Mouse (Mus musculus) natural killer cell, adult 2 months (primary cell): ENCODE data around the gene Amigo3.
"Not testable (repeated sequence)": the region's sequence is repeated elsewhere in the genome, so short reads cannot be mapped to it uniquely, and the experiment has no call there.

ENCODE experiments used
- DNase-seq, 2 experiments: peaks; one replicate each; pipeline ENCODE4 v3.0.0; 2022; ENCODE audit warnings: low spot score in 2 of 2

Amigo3 gene

DNA sequence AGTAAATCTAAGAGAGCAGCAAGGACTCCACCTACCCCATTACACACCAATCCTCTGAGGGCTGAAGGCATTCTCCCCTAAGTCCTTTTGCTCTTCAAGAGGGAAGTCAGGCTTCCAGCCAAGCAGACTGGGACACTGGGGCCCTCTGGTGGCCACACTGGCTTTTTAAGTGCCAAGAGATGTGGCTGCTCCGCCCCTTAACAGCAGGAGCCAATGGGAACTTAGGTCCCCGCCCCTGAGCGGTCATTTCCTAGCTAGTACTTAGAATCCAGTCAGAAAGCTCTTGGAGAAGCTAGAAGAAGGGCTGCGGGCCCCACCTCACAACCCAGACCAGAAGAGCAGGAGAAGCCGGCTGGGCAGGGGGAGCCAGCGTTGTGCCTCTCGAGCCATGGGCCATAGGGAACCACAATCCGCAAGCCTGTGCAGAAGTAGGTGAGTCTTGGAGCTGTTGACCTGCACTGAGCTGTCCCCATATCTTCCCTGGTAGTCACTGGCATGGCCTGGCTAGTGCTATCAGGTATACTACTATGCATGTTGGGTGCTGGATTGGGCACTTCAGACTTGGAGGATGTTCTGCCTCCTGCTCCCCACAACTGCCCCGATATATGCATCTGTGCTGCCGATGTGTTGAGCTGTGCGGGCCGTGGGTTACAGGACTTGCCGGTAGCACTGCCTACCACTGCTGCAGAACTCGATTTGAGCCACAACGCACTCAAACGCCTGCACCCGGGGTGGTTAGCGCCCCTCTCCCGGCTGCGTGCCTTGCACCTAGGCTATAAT is at the start of gene Amigo3:
TSS of gene Amigo3 (plus strand) at position 275 of the 780 bp plus-strand sequence.
- DNase-seq: peak; percentile 92 to 97

DNA sequence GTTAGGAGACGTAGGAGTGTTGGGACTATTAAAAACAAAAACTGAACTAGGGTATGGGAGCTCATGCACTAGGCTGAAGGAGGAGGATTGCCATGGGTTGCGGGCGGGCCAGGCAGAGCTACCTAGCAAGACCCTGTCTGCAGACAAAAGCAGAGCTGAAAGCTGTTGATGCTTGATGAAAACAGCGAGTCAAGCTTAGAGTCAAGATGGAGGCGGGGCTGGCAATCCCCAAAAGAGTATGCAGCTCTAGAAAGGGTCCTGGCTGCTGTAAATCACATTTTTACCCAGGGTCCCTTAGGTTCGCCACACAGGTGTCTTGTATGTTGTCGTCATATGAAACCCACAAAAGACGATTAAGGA is 49.4 kb upstream of the Amigo3 start:
- DNase-seq: peak; percentile 30 to 46

DNA sequence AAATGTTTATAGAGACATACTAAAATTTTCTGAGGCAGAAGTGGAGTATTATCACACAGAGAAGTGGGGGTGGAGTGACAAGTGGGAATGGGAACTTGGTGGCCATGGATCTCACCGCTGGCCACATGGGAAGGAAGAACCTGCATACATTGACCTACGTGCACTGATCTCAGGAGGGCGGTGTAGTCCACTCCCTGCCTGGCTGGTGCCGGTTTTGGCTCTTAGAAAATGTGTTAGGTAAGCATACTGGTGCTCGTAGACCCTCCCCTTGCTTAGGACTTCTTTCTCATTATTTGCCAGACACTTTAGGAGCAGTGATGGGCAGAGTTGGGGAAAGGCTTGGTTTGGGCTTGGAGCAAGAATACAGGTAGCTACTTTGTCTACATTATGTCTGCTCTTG is 44.9 kb upstream of the Amigo3 start:
- DNase-seq: no peak

DNA sequence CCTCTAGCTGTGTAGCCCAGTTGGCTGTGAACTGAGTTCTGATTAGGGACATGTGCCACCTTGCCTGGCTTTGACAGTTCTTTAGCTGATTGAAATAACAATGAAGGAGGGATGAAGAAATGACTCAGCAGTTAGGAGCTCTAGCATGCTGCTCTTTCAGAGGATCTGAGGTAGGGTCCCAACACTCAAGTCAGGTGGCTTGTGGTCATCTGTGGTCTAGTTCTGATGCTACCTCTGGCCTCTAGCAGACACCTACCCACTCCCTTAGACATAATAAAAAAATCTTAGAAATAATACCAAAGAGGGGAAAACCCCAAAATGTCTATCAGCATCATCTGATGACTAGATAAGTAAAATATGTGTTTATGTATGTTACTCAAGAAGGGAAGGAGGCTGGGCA is 42.6 kb upstream of the Amigo3 start:
- peak; percentile 24 to 49 for DNase-seq

DNA sequence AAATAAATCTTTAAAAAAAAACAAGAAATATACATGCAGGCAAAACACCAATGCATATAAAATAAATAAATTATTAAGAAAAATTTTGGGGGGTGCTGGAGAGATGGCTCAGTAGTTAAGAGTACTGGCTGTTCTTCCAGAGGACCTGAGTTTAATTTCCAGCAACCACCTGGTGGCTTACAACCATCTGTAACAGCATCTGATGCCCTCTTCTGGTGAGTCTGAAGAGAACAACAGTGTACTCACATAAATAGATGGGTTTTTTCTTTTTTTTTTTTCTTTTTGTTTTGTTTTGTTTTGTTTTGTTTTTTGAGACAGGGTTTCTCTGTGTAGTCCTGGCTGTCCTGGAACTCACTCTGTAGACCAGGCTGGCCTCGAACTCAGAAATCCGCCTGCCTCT is 39.4 kb upstream of the Amigo3 start:
- DNase-seq: not testable (repeated sequence)

DNA sequence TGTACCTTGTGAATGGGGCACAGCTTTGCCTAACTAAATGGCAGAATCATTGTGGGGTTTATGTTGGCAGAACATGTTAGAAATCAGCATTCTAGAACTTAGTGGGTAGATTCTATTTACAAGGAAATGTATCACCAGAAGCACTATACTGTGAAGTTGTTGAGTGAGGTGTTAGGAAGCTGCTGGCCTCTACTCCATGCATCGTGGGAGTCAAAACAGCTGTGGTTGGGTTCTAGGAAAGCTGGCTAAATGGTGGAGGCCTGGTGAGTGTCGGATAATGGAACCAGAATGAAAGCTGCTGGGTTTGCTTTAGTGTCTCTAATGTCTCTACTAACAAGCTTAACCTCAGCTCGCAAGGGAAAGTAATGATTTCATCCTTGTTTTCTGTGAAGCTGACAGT is 35.8 kb upstream of the Amigo3 start:
- DNase-seq: no peak

DNA sequence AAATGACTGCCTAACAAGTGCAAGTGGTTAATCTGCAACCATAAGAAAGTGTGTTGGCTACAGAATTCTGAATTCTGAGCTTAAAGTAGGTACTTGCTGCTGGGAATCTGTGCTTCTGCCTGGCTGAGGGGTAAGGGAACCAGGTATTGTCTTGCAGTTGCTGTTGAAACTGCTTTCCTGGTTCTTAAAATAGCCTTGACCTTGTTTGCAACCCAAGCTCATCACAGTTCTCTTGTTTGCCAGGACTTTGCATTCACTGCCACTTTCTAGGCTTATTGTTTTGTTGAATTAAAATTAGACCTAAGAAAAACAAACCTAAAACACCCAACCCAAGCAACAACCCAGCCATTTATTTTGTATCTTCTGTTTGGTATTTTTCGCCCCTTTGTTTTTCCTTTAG is 32.2 kb upstream of the Amigo3 start:
- no peak for DNase-seq

DNA sequence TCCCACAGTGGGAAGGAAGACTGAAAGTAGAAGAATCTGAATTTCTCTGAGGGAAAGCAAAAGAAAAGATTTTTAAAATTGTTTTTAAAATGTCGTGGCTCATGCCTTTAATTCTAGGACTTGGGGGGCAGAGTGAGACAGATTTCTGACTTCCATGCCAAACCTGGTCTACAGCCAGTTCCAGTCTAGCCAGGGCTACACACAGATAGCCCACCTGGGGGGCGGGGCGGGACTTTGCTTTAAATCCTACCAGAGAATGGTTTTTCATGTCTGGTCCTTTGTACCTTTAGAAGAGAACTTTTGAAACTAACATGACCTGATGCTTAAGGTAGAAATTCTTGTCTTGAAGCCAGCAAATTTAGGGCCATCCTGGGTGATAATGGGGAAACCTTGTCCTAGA is 29.7 kb upstream of the Amigo3 start:
- no peak for DNase-seq

DNA sequence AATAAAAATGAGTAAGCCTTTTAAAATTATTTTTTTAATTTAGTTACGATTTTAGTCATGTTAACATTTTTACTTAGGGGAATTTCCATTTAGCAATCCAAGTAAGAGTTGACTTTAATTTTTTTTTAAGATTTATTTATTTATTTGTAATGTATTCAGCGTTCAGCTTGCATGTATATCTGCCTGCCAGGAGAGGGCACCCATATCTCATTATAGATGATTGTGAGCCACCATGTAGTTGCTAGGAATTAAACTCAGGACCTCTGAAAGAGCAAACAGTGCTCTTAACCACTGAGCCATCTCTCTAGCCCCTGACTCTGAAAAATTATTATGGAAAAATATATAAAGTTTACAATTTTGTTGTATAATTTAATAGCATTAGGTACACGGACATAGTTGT is 26.4 kb upstream of the Amigo3 start:
- DNase-seq: no peak

DNA sequence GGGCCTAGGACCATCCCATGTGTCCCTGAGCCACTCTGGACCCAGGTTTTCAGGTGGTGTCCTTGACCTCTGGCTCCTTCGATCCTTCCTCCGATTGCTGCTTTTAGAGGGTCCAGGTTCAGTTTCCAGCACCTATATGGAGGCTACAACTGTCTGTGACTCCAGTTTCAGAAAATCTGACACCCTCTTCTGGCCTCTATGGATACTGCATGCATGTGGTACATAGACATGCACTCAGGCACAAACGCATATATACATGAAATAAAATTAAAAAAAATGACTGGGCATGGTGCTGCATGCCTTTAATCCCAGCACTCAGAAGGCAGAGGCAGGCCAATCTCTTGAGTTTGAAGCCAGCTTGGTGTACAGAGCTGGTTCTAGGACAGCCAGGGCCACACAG is 25.1 kb upstream of the Amigo3 start:
- no peak for DNase-seq

DNA sequence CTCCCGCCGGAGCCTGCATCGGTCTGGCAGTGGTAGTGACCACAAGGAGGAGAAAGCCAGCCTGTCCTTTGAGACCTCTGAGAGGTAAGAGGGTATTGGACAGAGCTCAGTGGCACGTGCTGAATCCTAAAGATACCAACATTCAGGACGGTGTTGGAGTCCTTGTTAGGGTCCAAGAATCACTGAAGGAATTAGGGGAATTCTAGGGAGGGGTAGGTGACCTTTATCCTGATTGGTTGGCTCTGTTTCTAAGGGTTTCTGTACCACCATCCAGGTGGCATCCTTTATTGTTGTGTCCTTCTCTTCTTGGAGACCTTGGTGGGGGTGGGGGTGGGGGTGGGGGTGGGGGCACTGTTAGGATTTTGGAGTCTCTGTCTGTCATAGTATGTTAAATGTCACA is 20.8 kb upstream of the Amigo3 start:
- no peak for DNase-seq

DNA sequence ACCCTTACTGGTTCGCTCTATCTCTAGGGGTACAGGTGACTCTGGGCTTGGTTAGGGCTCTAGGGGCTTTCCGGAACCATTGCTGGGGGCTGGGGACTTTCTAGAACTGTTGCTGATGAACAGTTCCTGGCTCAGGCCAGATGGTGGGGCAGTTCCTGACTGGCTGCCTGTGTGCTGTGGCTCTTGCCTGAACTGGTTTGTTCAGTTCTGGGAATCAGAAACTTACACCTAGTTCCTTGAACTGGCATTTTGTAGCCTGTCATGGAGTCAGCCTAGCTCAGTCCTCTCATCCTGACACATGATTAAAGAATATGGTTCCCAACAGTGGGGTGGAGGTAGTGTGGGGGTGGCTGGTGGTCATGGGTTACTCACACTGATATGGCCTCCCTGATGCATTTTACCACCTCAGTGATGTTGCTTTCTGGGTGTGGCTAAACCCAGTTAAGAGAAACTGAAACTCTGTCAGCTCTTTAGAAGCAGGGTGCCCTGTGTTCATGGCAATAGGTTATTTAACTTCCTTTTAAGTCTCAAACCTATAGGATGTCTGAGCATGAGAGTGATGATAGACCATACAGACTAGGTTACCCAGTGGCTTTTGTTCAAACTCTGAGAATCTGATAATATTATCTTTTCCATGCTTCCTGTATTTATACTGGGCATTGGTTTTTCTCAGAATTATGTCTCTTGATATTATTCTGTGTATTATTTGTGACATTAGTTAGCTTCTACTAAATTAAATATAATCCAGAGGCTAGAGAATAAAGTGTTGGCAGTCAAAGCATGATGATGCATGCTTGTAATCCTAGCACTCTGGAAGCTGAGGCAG is 17.4 kb upstream of the Amigo3 start:
- DNase-seq: peak; percentile 51 to 59

DNA sequence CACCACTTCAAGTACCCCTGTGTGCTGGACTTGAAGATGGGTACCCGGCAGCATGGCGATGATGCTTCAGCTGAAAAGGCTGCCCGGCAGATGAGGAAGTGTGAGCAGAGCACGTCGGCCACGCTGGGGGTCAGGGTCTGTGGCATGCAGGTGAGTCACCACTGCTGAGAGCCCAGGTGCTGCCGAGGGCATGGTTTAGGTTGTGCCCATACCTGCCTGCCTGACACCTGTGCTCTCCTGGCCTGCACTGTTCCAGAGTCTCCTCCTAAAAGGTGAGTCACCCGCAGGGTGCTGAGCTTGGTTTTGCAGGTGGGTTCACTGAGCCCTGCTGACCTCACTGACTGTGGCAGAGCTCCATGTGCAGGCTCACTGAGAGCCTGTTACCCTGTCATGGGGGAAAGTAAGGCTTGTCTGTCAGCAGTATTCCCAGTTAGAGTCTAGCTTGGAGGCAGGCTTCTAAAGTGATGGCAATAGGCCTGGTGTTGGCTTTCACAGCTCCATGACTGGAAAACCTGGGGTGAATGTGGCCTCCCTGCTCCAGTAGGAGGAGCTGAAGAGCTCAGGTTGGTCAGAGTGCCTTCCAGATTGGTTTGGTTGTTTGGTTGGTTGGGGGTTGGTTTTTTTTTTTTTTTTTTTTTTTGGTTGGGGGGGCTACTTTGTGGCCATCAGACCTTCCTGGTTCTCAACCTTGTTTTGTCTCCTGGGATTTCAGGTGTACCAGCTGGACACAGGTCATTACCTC is 8.0 kb upstream of the Amigo3 start:
- DNase-seq: no peak

DNA sequence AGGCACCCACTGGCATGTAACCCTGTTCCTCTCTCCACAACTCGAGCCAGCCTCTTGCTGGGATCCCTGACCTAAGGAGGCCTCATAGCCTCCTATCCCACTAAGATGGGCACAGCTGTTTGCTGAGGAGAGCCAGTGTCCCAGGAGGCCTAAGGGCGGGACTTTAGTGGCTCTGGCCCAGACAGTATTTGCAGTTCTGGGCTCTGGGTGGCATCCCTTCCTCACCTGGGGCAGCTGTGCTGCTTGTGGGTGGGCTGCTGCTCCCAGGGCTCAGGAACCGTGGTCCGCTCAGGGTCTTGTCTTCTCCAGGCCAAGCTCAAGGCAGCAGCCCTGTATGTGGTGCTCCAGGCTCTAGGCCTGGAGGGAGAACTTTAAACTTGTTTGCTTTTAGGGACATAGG is 6.4 kb upstream of the Amigo3 start:
- DNase-seq: no peak

DNA sequence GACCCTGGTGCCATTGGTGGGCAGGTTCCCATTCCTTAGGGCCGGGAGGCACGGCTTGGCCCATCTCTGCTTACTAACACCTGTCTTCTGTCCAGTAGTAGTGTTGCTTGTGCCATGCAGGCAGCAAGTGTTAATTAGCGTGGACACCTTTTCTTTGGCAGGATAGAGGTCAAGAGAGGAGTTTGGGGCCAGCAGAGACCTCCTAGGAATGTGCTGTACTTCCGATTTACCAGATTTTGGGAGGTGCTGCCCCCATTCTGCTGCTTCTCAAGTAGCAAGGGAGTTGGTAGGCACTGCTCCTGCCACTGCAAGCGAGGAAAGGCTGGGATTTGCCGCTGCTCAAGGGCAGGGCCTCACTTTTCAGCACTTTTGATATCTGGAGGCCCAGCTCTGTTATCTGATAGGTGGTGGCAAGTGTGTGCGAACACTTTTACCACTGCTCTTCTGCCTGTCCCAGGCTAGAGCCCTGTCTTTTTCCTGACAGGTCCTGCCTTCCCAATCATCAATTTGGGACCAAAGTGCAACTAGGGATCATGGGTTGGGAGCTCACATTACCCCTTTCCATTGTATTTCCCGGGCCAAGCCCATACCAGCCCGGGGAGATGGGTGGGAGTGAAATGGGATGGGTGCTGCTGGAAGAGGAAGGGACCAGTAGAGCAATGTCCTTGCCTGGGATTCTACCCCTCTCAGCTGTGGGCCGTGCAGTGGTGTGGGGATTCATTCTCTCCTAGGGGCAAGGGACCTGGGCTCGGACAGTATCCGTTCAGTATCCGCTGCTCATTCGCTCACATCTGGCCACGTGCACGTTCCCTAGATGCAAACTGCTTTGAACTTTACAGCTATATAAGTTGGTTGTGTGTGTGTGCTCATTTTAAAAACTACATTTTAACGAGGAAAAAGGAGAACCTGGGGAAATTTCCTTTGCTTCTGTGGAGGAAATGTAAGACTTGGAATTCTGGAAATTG is 5.1 kb upstream of the Amigo3 start:
- no peak for DNase-seq

DNA sequence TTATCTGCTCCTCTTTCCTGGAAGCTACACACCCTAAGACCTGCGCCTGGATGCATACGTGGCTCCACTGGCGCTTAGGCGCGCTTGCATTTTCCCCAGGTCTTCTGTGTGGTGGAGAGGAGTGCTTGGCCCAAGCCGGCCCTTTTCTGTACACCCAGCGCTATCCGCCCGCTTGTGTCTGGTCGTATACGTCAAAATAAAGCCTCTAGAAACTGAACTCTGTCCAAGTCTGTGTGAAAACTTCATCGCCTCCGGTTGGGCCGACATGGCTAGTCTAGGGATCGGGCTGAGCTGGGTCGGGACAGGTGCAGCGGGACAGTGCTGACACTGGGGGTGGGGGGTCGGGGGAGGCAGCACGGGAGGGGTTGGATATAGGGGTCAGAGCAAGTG is 4.4 kb upstream of the Amigo3 start:
- DNase-seq: peak in 1 of 2 experiments; percentile 22

DNA sequence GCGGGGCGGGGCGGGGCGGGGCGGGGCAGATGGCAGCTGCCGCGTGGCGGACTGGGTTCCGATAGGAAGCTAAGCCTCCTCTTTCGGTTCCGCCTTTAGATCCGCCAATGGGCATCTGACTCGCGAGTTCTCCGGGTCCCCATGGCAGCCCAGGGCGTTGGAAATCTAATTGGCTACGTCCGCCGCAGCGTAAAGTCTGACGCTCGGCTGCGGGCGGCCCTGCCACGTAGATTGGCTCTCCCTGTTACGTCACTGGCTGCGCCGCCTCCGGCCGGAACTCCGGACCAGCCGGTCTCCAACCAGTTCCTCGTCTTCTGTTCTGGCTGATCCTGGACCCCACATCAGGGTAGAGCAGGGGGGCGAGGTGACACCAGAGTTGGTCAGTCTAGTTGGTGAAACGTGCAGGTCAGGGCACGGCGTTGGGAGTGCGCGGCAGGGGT is 3.9 kb upstream of the Amigo3 start, which contains the start of gene Gmppb:
TSS of gene Gmppb (plus strand) at position 227 of the 440 bp plus-strand sequence.
- DNase-seq: peak; percentile 95 to 97

DNA sequence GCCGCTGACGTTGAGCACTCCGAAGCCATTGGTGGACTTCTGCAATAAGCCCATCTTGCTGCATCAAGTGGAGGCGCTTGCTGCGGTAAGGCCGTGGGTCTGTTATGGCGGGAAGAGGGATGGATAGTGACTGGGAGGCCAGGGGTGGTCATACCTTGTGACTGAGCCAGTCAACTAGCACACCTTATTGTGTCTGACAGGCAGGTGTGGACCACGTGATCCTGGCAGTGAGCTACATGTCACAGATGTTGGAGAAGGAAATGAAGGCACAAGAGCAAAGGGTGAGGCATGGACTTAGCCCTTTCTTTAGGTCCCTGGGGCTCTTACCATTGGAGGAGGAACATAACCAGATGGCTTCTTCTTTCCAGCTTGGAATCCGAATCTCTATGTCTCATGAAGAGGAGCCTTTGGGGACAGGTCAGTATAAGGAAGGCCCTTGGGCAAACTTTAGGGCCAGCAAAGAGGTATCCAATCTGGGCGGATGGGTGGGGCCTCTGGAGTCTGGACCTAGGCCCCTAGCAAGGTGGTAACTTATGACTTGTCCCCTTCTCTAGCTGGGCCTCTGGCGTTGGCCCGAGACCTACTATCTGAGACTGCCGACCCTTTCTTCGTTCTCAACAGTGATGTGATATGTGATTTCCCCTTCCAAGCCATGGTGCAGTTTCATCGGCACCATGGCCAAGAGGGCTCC is 3.3 kb upstream of the Amigo3 start:
- no peak for DNase-seq

DNA sequence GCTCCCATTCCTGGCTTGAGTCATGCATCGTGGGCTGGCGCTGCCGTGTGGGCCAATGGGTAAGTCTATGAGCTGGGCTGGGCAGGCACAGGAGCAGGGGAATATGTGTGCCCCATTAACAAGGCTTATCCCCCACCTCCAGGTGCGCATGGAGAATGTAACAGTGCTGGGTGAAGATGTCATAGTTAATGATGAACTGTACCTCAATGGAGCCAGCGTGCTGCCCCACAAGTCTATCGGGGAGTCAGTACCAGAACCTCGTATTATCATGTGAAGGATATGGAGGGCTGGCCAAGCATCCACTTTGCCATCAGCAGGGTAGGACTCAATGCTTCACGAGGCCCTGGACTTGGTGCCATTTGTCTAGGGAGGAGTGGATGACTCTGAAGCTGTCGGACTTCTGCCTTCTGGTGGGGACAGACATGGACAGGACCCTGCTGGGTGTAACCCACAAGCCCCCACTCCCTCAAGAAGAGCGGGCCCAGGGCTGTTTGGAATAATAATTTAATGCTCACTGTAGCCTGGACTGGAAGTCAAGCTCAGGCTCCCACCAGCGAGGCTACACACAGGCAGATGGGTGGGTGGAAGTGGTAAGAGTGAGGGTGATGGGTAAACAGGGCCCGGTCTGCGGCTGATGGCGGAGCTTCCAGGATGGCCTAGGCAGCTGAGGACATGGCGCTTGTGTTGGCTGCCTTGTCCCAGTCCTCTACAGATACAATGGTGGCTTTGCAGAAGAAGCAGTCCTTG is 1.6 kb upstream of the Amigo3 start:
- DNase-seq: no peak

DNA sequence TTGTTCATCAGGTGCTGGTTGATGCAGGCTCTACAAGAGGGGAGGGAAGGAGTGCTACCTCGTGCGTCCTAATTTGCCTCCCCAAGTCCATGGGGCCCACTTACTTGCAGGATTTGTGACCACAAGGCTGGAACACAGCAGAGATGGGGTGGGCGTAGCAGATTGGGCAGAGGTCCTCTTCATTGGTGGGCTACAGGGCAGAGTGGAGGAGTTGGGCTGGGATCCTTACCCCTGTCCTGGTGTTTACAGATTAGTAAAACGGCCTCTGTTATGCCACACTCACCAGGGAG is 1.1 kb upstream of the Amigo3 start:
- DNase-seq: no peak
